Mouse (Mus musculus) gastrocnemius, postnatal 14 days (tissue): ENCODE measurements at regions not wholly inside any gene's neighbourhood (a gene's known extent, or its start where the extent isn't known, plus 50 kb on each side); places are given as distances from the start of the nearest gene placed in this dataset.
"Not testable (repeated sequence)": the region's sequence is repeated elsewhere in the genome, so short reads cannot be mapped to it uniquely, and the experiment has no call there.

Source experiments
- DNase-seq: peaks from one replicate; pipeline ENCODE4 v3.0.0; 2021; ENCODE audit warnings: mixed read lengths
- intact Hi-C: fragments of 180-260 bp; cut with DNase I; formaldehyde crosslinking; loops from one replicate; pipeline ENCODE4 v1.15.1; 2025; ENCODE audit warnings: low total_unique reads

DNA sequence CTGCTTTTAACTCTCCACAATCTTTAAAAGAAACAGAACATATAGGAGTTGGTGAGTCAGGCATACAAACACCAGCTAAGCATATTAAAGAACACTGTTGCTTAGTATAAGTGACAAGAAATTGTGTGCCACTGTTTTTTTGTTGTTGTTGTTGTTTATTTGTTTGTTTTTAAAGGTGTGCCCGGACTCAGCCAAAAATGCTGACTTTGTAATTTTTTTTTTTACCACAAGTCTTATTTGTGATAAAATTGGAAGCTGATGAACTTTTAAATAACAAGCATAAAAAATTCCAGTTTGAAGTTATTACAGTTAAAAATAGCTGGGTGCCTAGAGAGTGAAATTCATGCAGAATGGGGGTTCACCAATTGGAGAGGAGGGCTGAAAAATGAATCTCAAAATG lies 363.0 kb upstream of the Zic4 start:
- no peak for DNase-seq
- intact Hi-C loops = no loop called here

- DNase-seq = peak; percentile 76
- intact Hi-C loops = no loop called here
Measured at GRCm38 (mm10) chr9:91004214-91004613, 358.0 kb upstream of the Zic4 start.

- DNase-seq = no peak
- intact Hi-C loops = no loop called here
Measured at GRCm38 (mm10) chr9:91040546-91040945, 321.7 kb upstream of the Zic4 start.

- DNase-seq = no peak
- intact Hi-C loops = no loop called here
Measured at GRCm38 (mm10) chr9:91048569-91048968, 313.6 kb upstream of the Zic4 start.

GRCm38 (mm10) chr9:91053065-91053793 lies 309.0 kb upstream of the Zic4 start:
- intact Hi-C loops = no loop called here
- DNase-seq = no peak

DNA sequence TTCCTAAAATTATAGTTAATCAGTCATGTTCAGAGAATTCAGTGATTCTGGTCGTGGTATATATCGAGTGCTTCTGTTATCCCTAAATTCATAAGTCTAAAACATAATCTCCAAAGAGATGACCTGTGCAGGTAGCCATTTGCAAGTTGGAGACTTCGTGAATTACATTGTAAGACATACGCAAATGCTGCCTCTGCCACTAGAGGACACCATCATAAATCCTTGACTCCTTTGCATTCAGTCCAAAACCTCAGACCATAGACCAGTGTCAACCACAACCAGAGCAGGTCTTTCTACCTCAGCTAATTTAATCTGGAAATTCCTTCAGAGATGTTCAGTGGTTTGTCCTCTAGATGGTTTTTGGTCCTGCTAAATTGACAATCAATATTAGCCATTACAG lies 302.8 kb upstream of the Zic4 start:
- intact Hi-C loops = no loop called here
- DNase-seq = no peak

GRCm38 (mm10) chr9:91069496-91069895 lies 292.7 kb upstream of the Zic4 start:
- intact Hi-C loops = no loop called here
- no peak for DNase-seq

GRCm38 (mm10) chr9:91073366-91074174 lies 288.6 kb upstream of the Zic4 start:
- intact Hi-C loops = no loop called here
- no peak for DNase-seq

- no peak for DNase-seq
Measured at GRCm38 (mm10) chr9:91074175-91074480, 288.1 kb upstream of the Zic4 start.

GRCm38 (mm10) chr9:91077490-91077889 lies 284.7 kb upstream of the Zic4 start:
- intact Hi-C loops = no loop called here
- DNase-seq = no peak

More at GRCm38 (mm10) chr9:91074175-91074480, 288.1 kb upstream of the Zic4 start:
- intact Hi-C loops = no loop called here

- intact Hi-C loops = no loop called here
- DNase-seq = no peak
Measured at GRCm38 (mm10) chr9:91083791-91084190, 278.4 kb upstream of the Zic4 start.

GRCm38 (mm10) chr9:91085923-91086322 lies 276.3 kb upstream of the Zic4 start:
- intact Hi-C loops = no loop called here
- DNase-seq = no peak

DNA sequence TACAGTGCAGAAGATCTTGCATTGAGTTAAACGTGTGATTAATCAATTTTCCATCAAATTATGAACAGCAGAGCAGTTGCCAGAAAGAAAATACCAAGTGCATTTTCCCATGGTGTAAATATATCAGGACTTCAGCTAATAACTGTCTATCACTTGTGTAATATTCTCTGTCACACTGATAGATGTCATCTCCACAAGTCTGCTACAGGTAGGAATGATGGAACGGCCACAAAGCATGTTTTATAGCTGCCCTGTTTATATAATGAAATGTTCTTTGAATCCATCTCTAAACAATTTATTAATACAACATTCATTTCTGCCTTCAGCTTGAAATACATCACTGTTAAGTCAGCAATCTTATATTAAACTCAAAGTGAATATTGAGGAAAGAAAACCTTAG lies 272.9 kb upstream of the Zic4 start:
- no peak for DNase-seq
- intact Hi-C loops = no loop called here

GRCm38 (mm10) chr9:91091421-91092050 lies 270.7 kb upstream of the Zic4 start:
- intact Hi-C loops = no loop called here
- DNase-seq = no peak

DNA sequence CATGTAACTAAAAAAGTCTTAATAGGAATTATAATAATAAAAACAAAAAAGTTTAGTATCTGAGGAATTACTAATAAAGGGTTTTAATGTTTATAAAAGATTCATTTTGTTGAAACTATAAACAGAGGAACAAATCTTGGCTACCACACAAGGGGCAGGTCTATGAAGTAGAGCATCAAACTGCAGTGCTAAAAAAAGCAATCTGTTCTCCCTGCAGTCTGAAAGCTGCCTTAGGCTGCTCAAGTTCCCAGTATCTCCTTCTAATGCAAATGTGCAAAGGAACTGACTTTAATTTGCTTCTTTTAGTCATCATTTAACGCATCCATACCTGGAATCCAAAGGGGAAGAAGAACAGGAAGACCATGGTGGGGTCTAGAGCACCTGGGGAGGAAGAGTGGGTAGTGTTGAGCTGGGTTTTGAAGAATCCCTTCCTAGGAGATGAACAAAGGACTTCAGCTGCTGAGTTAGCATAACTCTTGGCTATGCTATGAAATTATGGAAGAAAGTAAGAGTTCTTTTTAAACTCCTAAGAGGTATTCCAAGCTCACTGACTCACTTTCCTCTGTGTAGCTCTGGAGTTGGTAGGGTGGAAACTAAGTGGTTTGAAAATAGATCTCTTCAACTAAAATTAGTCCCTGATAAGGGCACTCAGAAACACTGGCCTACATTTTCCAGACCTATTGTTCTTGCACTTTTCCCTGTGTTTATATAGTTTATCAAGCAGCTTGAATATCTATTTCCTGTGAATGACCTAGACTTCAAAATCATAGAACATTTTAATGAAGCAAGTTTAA lies 260.4 kb upstream of the Zic4 start:
- intact Hi-C loops = no loop called here
- DNase-seq = no peak

GRCm38 (mm10) chr9:91122441-91123035 lies 239.7 kb upstream of the Zic4 start:
- intact Hi-C loops = no loop called here
- DNase-seq = no peak

- intact Hi-C loops = no loop called here
- DNase-seq = no peak
Measured at GRCm38 (mm10) chr9:91123208-91123607, 239.0 kb upstream of the Zic4 start.

GRCm38 (mm10) chr9:91126630-91127245 lies 235.5 kb upstream of the Zic4 start:
- DNase-seq = no peak
- intact Hi-C loops = no loop called here

- intact Hi-C loops, DNase-seq: not testable (repeated sequence)
Measured at GRCm38 (mm10) chr9:91128491-91128890, 233.7 kb upstream of the Zic4 start.
